Mouse (Mus musculus) MEL (cell line): ENCODE data around the gene Actr2. TPM values are rescaled to one million over a fixed set of nuclear protein-coding genes. Genes with fewer than 3 reads are reported as not detected.
A peak's percentile ranks its signal among the peaks of the same experiment; 100 is the strongest.

Experiments
- DNase-seq: peaks from one replicate; pipeline ENCODE4 v3.0.0; 2011; ENCODE audit warnings: low read depth, low spot score
- H3K27ac ChIP-seq: 2 replicates; pipeline ENCODE4 v1.5.1; 2012; ENCODE audit warnings: low read depth, mild to moderate bottlenecking, control low read depth, low read length, moderate library complexity; ENCODE audit not compliant: control insufficient read depth
- H3K27me3 ChIP-seq, 2 experiments: fragments of 150-350 bp in 1 of 2; sonication (generic) in 1 of 2; 2 replicates each; pipeline ENCODE4 v1.6.1; 2012; ENCODE audit warnings: low read length in 2 of 2, mild to moderate bottlenecking in 2 of 2, improper control_type of control experiment in 1 of 2, moderate library complexity in 1 of 2; ENCODE audit not compliant: insufficient read depth in 2 of 2, control insufficient read depth in 1 of 2
- H3K36me3 ChIP-seq, 2 experiments: 2 replicates each; pipeline ENCODE4 v1.6.1; 2012 to 2014; ENCODE audit warnings: low read length in 2 of 2, improper control_type of control experiment in 1 of 2, inconsistent platforms in 1 of 2, mild to moderate bottlenecking in 1 of 2; ENCODE audit not compliant: insufficient read depth in 2 of 2, control insufficient read depth in 1 of 2
- H3K4me1 ChIP-seq, 2 experiments: fragments of 150-350 bp in 1 of 2; sonication (generic) in 1 of 2; 2 replicates each; pipeline ENCODE4 v1.6.1; 2012; ENCODE audit warnings: low read length in 2 of 2, improper control_type of control experiment in 1 of 2, mild to moderate bottlenecking in 1 of 2; ENCODE audit not compliant: insufficient read depth in 2 of 2, control insufficient read depth in 1 of 2
- H3K4me3 ChIP-seq, 2 experiments: fragments of 150-350 bp in 1 of 2; sonication (generic) in 1 of 2; 2 replicates each; pipeline ENCODE4 v1.5.1; 2012; ENCODE audit warnings: low read depth in 2 of 2, low read length in 2 of 2, mild to moderate bottlenecking in 2 of 2, moderate library complexity in 2 of 2, control low read depth in 1 of 2, improper control_type of control experiment in 1 of 2; ENCODE audit not compliant: control insufficient read depth in 1 of 2, insufficient read depth in 1 of 2
- H3K79me2 ChIP-seq: 2 replicates; pipeline ENCODE4 v1.6.1; 2012; ENCODE audit warnings: mild to moderate bottlenecking, low read length, moderate library complexity; ENCODE audit not compliant: control insufficient read depth, poor library complexity, insufficient read depth
- H3K9ac ChIP-seq: 2 replicates; pipeline ENCODE4 v1.6.1; 2012; ENCODE audit warnings: low read depth, mild to moderate bottlenecking, control low read depth, low read length, moderate library complexity; ENCODE audit not compliant: control insufficient read depth, poor library complexity, severe bottlenecking
- H3K9me3 ChIP-seq: fragments of 150-350 bp; sonication (generic); replicated peaks from 2 replicates; pipeline ENCODE4 v1.6.1; 2012; ENCODE audit warnings: mild to moderate bottlenecking, low read length, improper control_type of control experiment, moderate library complexity; ENCODE audit not compliant: insufficient read depth
- BHLHE40 ChIP-seq: IDR thresholded peaks from 2 replicates; pipeline ENCODE4 v1.6.1; 2012; ENCODE audit warnings: low read depth, mild to moderate bottlenecking, inconsistent platforms, low read length, improper control_type of control experiment, borderline replicate concordance
- CHD1 ChIP-seq: IDR thresholded peaks from 2 replicates; pipeline ENCODE4 v1.6.1; 2012; ENCODE audit warnings: low read depth, mild to moderate bottlenecking, inconsistent platforms, low read length, improper control_type of control experiment
- CHD2 ChIP-seq: IDR thresholded peaks from 2 replicates; pipeline ENCODE4 v1.6.1; 2011; ENCODE audit warnings: low read length, improper control_type of control experiment
- CTCF ChIP-seq, 3 experiments: IDR thresholded peaks in 2 of 3; conservative IDR thresholded peaks in 1 of 3; 2 replicates each; pipeline ENCODE4 v1.5.1; 2011 to 2012; ENCODE audit warnings: low read length in 3 of 3, low read depth in 2 of 3, mild to moderate bottlenecking in 2 of 3, improper control_type of control experiment in 1 of 3, inconsistent platforms in 1 of 3, mixed read lengths in 1 of 3, moderate library complexity in 1 of 3; ENCODE audit not compliant: control insufficient read depth in 1 of 3, insufficient read depth in 1 of 3, poor library complexity in 1 of 3, severe bottlenecking in 1 of 3
- E2F4 ChIP-seq: IDR thresholded peaks from 2 replicates; pipeline ENCODE4 v1.6.1; 2011; ENCODE audit warnings: low read depth, low read length, improper control_type of control experiment, borderline replicate concordance
- EP300 ChIP-seq, 2 experiments: IDR thresholded peaks; 2 replicates each; pipeline ENCODE4 v1.6.1; 2011; ENCODE audit warnings: improper control_type of control experiment in 2 of 2, low read length in 2 of 2, low read depth in 1 of 2, mild to moderate bottlenecking in 1 of 2
- ETS1 ChIP-seq: IDR thresholded peaks from 2 replicates; pipeline ENCODE4 v1.6.1; 2012; ENCODE audit warnings: low read depth, mild to moderate bottlenecking, inconsistent platforms, low read length, improper control_type of control experiment, moderate library complexity
- GABPA ChIP-seq: IDR thresholded peaks from 2 replicates; pipeline ENCODE4 v1.6.1; 2012; ENCODE audit warnings: low read depth, mild to moderate bottlenecking, inconsistent platforms, low read length, improper control_type of control experiment, moderate library complexity
- GATA1 ChIP-seq: IDR thresholded peaks from 2 replicates; pipeline ENCODE4 v1.6.1; 2011; ENCODE audit warnings: low read depth, low read length, improper control_type of control experiment
- HCFC1 ChIP-seq: IDR thresholded peaks from 2 replicates; pipeline ENCODE4 v1.6.1; 2012; ENCODE audit warnings: low read depth, mild to moderate bottlenecking, inconsistent platforms, low read length, improper control_type of control experiment, moderate library complexity
- JUND ChIP-seq: IDR thresholded peaks from 2 replicates; pipeline ENCODE4 v1.6.1; 2011; ENCODE audit warnings: low read depth, mild to moderate bottlenecking, improper control_type of control experiment, low read length
- MAFK ChIP-seq: IDR thresholded peaks from 2 replicates; pipeline ENCODE4 v1.6.1; 2011; ENCODE audit warnings: low read depth, mild to moderate bottlenecking, low read length, improper control_type of control experiment, borderline replicate concordance
- MAZ ChIP-seq: IDR thresholded peaks from 2 replicates; pipeline ENCODE4 v1.6.1; 2012; ENCODE audit warnings: low read depth, mild to moderate bottlenecking, inconsistent platforms, low read length, improper control_type of control experiment
- MXI1 ChIP-seq: IDR thresholded peaks from 2 replicates; pipeline ENCODE4 v1.6.1; 2011; ENCODE audit warnings: mild to moderate bottlenecking, low read depth, low read length, improper control_type of control experiment
- MYC ChIP-seq: IDR thresholded peaks from 2 replicates; pipeline ENCODE4 v1.6.1; 2011; ENCODE audit warnings: low read depth, mild to moderate bottlenecking, low read length, improper control_type of control experiment, moderate library complexity
- NELFE ChIP-seq: IDR thresholded peaks from 2 replicates; pipeline ENCODE4 v1.6.1; 2011; ENCODE audit warnings: low read depth, low read length, improper control_type of control experiment
- NRF1 ChIP-seq: IDR thresholded peaks from 2 replicates; pipeline ENCODE4 v1.6.1; 2014; ENCODE audit warnings: low read depth, mild to moderate bottlenecking, inconsistent platforms, low read length, improper control_type of control experiment, moderate library complexity; ENCODE audit not compliant: poor library complexity, insufficient read depth, severe bottlenecking
- POLR2A ChIP-seq, 2 experiments: IDR thresholded peaks; 2 replicates each; pipeline ENCODE4 v1.6.1; 2011 to 2012; ENCODE audit warnings: low read length in 2 of 2, mild to moderate bottlenecking in 2 of 2, control low read depth in 1 of 2, improper control_type of control experiment in 1 of 2, low read depth in 1 of 2, moderate library complexity in 1 of 2; ENCODE audit not compliant: control insufficient read depth in 1 of 2, insufficient read depth in 1 of 2, poor library complexity in 1 of 2
- RAD21 ChIP-seq: IDR thresholded peaks from 2 replicates; pipeline ENCODE4 v1.6.1; 2011; ENCODE audit warnings: mild to moderate bottlenecking, low read depth, low read length, improper control_type of control experiment
- RCOR1 ChIP-seq: IDR thresholded peaks from 2 replicates; pipeline ENCODE4 v1.6.1; 2012; ENCODE audit warnings: low read depth, mild to moderate bottlenecking, inconsistent platforms, low read length, improper control_type of control experiment
- SIN3A ChIP-seq: IDR thresholded peaks from 2 replicates; pipeline ENCODE4 v1.6.1; 2012; ENCODE audit warnings: low read length, improper control_type of control experiment, inconsistent platforms
- SMC3 ChIP-seq: IDR thresholded peaks from 2 replicates; pipeline ENCODE4 v1.6.1; 2011; ENCODE audit warnings: low read depth, low read length, improper control_type of control experiment
- TAL1 ChIP-seq: IDR thresholded peaks from 2 replicates; pipeline ENCODE4 v1.6.1; 2012; ENCODE audit warnings: mild to moderate bottlenecking, inconsistent platforms, low read length, moderate library complexity, mixed read lengths
- TBP ChIP-seq: IDR thresholded peaks from 2 replicates; pipeline ENCODE4 v1.8.0; 2011; ENCODE audit warnings: low read depth, low read length, improper control_type of control experiment
- TCF12 ChIP-seq: IDR thresholded peaks from 2 replicates; pipeline ENCODE4 v1.6.1; 2014; ENCODE audit warnings: low read depth, mild to moderate bottlenecking, inconsistent platforms, low read length, improper control_type of control experiment, moderate library complexity
- UBTF ChIP-seq: IDR thresholded peaks from 2 replicates; pipeline ENCODE4 v1.6.1; 2012; ENCODE audit warnings: low read depth, mild to moderate bottlenecking, inconsistent platforms, low read length, improper control_type of control experiment, moderate library complexity, borderline replicate concordance; ENCODE audit not compliant: insufficient read depth
- USF1 ChIP-seq: IDR thresholded peaks from 2 replicates; pipeline ENCODE4 v1.6.1; 2014; ENCODE audit warnings: low read depth, mild to moderate bottlenecking, inconsistent platforms, low read length, improper control_type of control experiment, moderate library complexity
- ZC3H11A ChIP-seq: IDR thresholded peaks from 2 replicates; pipeline ENCODE4 v1.6.1; 2012; ENCODE audit warnings: low read depth, mild to moderate bottlenecking, inconsistent platforms, low read length, improper control_type of control experiment
- ZKSCAN1 ChIP-seq: IDR thresholded peaks from 2 replicates; pipeline ENCODE4 v1.6.1; 2012; ENCODE audit warnings: low read depth, mild to moderate bottlenecking, inconsistent platforms, low read length, improper control_type of control experiment, moderate library complexity
- ZMIZ1 ChIP-seq: IDR thresholded peaks from 2 replicates; pipeline ENCODE4 v1.6.1; 2012; ENCODE audit warnings: low read depth, mild to moderate bottlenecking, inconsistent platforms, low read length, improper control_type of control experiment, moderate library complexity
- ZNF384 ChIP-seq: IDR thresholded peaks from 2 replicates; pipeline ENCODE4 v1.6.1; 2012; ENCODE audit warnings: low read depth, mild to moderate bottlenecking, inconsistent platforms, low read length, improper control_type of control experiment
- polyA plus RNA-seq, 2 experiments: library from polyadenylated mRNA; stranded (reverse) in 1 of 2; unstranded in 1 of 2; fragments of >175 nt in 1 of 2; fragments of >200 nt in 1 of 2; gene quantifications; 2 replicates each; pipeline versions ENCODE4 v1.2.1 to v1.2.4; 2012; ENCODE audit warnings: low replicate concordance in 2 of 2, low read depth in 1 of 2; ENCODE audit not compliant: insufficient read length in 2 of 2, insufficient read depth in 1 of 2, missing spikeins in 1 of 2
- total RNA-seq: library from RNA; depleted of rRNA; stranded (reverse); fragments of 300-350 nt; gene quantifications from 2 replicates; pipeline ENCODE4 v1.2.3, GENCODE M21; 2012

Gene Actr2
- total and polyA plus RNA-seq, 3 experiments = 40.0 to 172 (median 160) TPM

GRCm38 (mm10) chr11:20035972-20036371, 76.7 kb downstream of the Actr2 start:
- H3K4me1 ChIP-seq = peaks cover 10 to 18% of the 10 kb centered on the region in 2 experiments; a peak in 3 of 4 replicates
- TF ChIP-seq ZC3H11A (no peak), UBTF (no peak), ZNF384 (no peak), MYC (no peak), MAFK (no peak), ZMIZ1 (no peak), JUND (no peak), NRF1 (no peak), RAD21 (no peak)
- no peaks in the 10 kb centered on the region for H3K79me2 ChIP-seq
- no peak overlapping the region for H3K4me3 ChIP-seq
- DNase-seq = no peak
- no peak overlapping the region; the same call in 1 of the 2 replicates for H3K9ac ChIP-seq
- H3K36me3 ChIP-seq = no peaks in the 10 kb centered on the region; a peak in 1 of 4 replicates
- no peaks in the 10 kb centered on the region for H3K9me3 ChIP-seq
- no peaks in the 10 kb centered on the region for H3K27me3 ChIP-seq
- no peak overlapping the region; the same call in 1 of the 2 replicates for H3K27ac ChIP-seq

- DNase-seq = peak; percentile 90
- Histone ChIP-seq H3K27ac (peak overlapping the region; percentile 5; the same call in 1 of the 2 replicates), H3K9ac (peak overlapping the region; percentile 29), H3K27me3 (no peaks in the 10 kb centered on the region), H3K79me2 (no peaks in the 10 kb centered on the region), H3K4me3 (peak overlapping the region; percentile 21 to 58; a peak in 3 of 4 replicates), H3K9me3 (no peaks in the 10 kb centered on the region), H3K4me1 (peaks cover 10 to 18% of the 10 kb centered on the region in 2 experiments; a peak in 3 of 4 replicates), H3K36me3 (no peaks in the 10 kb centered on the region; a peak in 1 of 4 replicates)
- no peak for TF ChIP-seq CHD1
- TF ChIP-seq TBP = peak; percentile 91
- TF ChIP-seq SMC3 = no peak
- no peak for TF ChIP-seq HCFC1
- TF ChIP-seq GABPA = no peak
- TF ChIP-seq USF1 = peak; percentile 98
- TF ChIP-seq TCF12 = no peak
- TF ChIP-seq EP300 (IDR thresholded peaks at IDR 0.05; ENCODE audit: low read depth in 1 of 2, low read length in 2 of 2) = peak; percentile 24 to 31; a peak in 1 of 4 replicates
- peak; percentile 98 for TF ChIP-seq JUND
- TF ChIP-seq CTCF (IDR thresholded peaks at IDR 0.05 in 2 of 3, conservative IDR thresholded peaks at IDR 0.05 in 1 of 3; ENCODE audit: control insufficient read depth in 1 of 3, insufficient read depth in 1 of 3, low read depth in 2 of 3, low read length in 3 of 3, poor library complexity in 1 of 3, severe bottlenecking in 1 of 3) = no peak
- TF ChIP-seq MYC = no peak
- no peak for TF ChIP-seq NELFE
- TF ChIP-seq GATA1 = no peak
- peak; percentile 53; the same call in 1 of the 2 replicates for TF ChIP-seq MXI1
- no peak for TF ChIP-seq MAZ
- TF ChIP-seq UBTF = 0 out of 2 replicates have a peak, but pooled peaks have one; percentile 74
- no peak for TF ChIP-seq E2F4
- no peak for TF ChIP-seq RCOR1
- no peak for TF ChIP-seq POLR2A (IDR thresholded peaks at IDR 0.05; ENCODE audit: control insufficient read depth in 1 of 2, insufficient read depth in 1 of 2, low read depth in 1 of 2, low read length in 2 of 2, poor library complexity in 1 of 2)
- no peak for TF ChIP-seq TAL1
- peak; percentile 80; the same call in 1 of the 2 replicates for TF ChIP-seq BHLHE40
- TF ChIP-seq ZKSCAN1 = no peak
- TF ChIP-seq ETS1 = peak; percentile 72
- TF ChIP-seq CHD2 = no peak
- peak; percentile 56 for TF ChIP-seq SIN3A
- TF ChIP-seq MAFK = no peak
These were observed 77.3 kb downstream of the Actr2 start for GRCm38 (mm10) chr11:20035343-20035928.
